Mouse (Mus musculus) megakaryocyte, embryonic 14.5 days (primary cell): ENCODE measurements at regions not wholly inside any gene's neighbourhood (a gene's known extent, or its start where the extent isn't known, plus 50 kb on each side); places are given as distances from the start of the nearest gene placed in this dataset.

ENCODE experiments used
- H3K27me3 ChIP-seq: replicated peaks from 2 replicates; pipeline ENCODE3; 2012; ENCODE audit warnings: inconsistent platforms
- H3K36me3 ChIP-seq: replicated peaks from 2 replicates; pipeline ENCODE3; 2012; ENCODE audit warnings: low read length, inconsistent platforms, mixed read lengths
- H3K4me1 ChIP-seq: 2 replicates; pipeline ENCODE4 v1.6.1; 2012; ENCODE audit warnings: inconsistent platforms
- H3K4me3 ChIP-seq: replicated peaks from 2 replicates; pipeline ENCODE3; 2012; ENCODE audit warnings: moderate library complexity, mild to moderate bottlenecking, inconsistent platforms
- H3K9me3 ChIP-seq: 2 replicates; pipeline ENCODE4 v1.6.1; 2012; ENCODE audit warnings: inconsistent platforms
- FLI1 ChIP-seq: IDR thresholded peaks from 2 replicates; pipeline ENCODE4 v1.6.1; 2012; ENCODE audit warnings: low read length, inconsistent platforms, mixed read lengths
- GATA1 ChIP-seq: IDR thresholded peaks from 3 replicates; pipeline ENCODE4 v1.6.1; 2012; ENCODE audit warnings: mixed read lengths, low read length, inconsistent platforms, borderline replicate concordance

GRCm38 (mm10) chr3:139885942-139886860, 680.7 kb downstream of the Stpg2 start:
- no peaks in the 10 kb centered on the region for H3K36me3 ChIP-seq
- H3K27me3 ChIP-seq, result no peaks in the 10 kb centered on the region
- TF ChIP-seq GATA1 (no peak), FLI1 (no peak)
- 0 out of 2 replicates have a peak, but pooled peaks cover 4% of the 10 kb centered on the region for H3K4me1 ChIP-seq
- no peaks in the 10 kb centered on the region for H3K9me3 ChIP-seq
- no peak overlapping the region for H3K4me3 ChIP-seq

GRCm38 (mm10) chr3:139887265-139887664, 681.8 kb downstream of the Stpg2 start:
- no peak for TF ChIP-seq FLI1
- H3K4me1 ChIP-seq, result 0 out of 2 replicates have a peak, but pooled peaks cover 4% of the 10 kb centered on the region

GRCm38 (mm10) chr3:139888537-139888936, 683.0 kb downstream of the Stpg2 start:
- no peak for TF ChIP-seq GATA1
- TF ChIP-seq FLI1, result no peak
- Histone ChIP-seq H3K36me3 (no peaks in the 10 kb centered on the region), H3K27me3 (no peaks in the 10 kb centered on the region), H3K4me1 (0 out of 2 replicates have a peak, but pooled peaks cover 4% of the 10 kb centered on the region), H3K4me3 (no peak overlapping the region), H3K9me3 (no peaks in the 10 kb centered on the region)

More at GRCm38 (mm10) chr3:139887265-139887664, 681.8 kb downstream of the Stpg2 start:
- Histone ChIP-seq H3K4me3 (no peak overlapping the region), H3K27me3 (no peaks in the 10 kb centered on the region), H3K36me3 (no peaks in the 10 kb centered on the region), H3K9me3 (no peaks in the 10 kb centered on the region)

- 0 out of 2 replicates have a peak, but pooled peaks cover 4% of the 10 kb centered on the region for H3K4me1 ChIP-seq
- H3K36me3 ChIP-seq, result no peaks in the 10 kb centered on the region
- H3K9me3 ChIP-seq, result no peaks in the 10 kb centered on the region
- H3K27me3 ChIP-seq, result no peaks in the 10 kb centered on the region
- H3K4me3 ChIP-seq, result no peak overlapping the region
- TF ChIP-seq FLI1 (no peak), GATA1 (no peak)
These were observed 684.7 kb downstream of the Stpg2 start for GRCm38 (mm10) chr3:139890186-139890585.

GRCm38 (mm10) chr3:139897894-139898293, 692.4 kb downstream of the Stpg2 start:
- H3K4me1 ChIP-seq, result no peaks in the 10 kb centered on the region
- H3K4me3 ChIP-seq, result no peak overlapping the region
- TF ChIP-seq GATA1 (no peak), FLI1 (no peak)
- H3K36me3 ChIP-seq, result no peaks in the 10 kb centered on the region
- no peaks in the 10 kb centered on the region for H3K27me3 ChIP-seq
- peaks cover 2% of the 10 kb centered on the region; the same call in 1 of the 2 replicates for H3K9me3 ChIP-seq

GRCm38 (mm10) chr3:139899213-139899612, 693.7 kb downstream of the Stpg2 start:
- H3K4me1 ChIP-seq, result no peaks in the 10 kb centered on the region
- no peaks in the 10 kb centered on the region for H3K36me3 ChIP-seq
- TF ChIP-seq GATA1 (no peak), FLI1 (no peak)
- H3K9me3 ChIP-seq, result peaks cover 2% of the 10 kb centered on the region; the same call in 1 of the 2 replicates
- no peak overlapping the region for H3K4me3 ChIP-seq
- H3K27me3 ChIP-seq, result no peaks in the 10 kb centered on the region

GRCm38 (mm10) chr3:139913639-139914330, 708.3 kb downstream of the Stpg2 start:
- TF ChIP-seq FLI1, result no peak
- Histone ChIP-seq H3K9me3 (no peaks in the 10 kb centered on the region), H3K4me1 (peaks cover 5% of the 10 kb centered on the region), H3K36me3 (no peaks in the 10 kb centered on the region), H3K4me3 (no peak overlapping the region), H3K27me3 (no peaks in the 10 kb centered on the region)

GRCm38 (mm10) chr3:139922267-139922666, 716.8 kb downstream of the Stpg2 start:
- H3K9me3 ChIP-seq, result peaks cover 3% of the 10 kb centered on the region; the same call in 1 of the 2 replicates
- TF ChIP-seq FLI1 (no peak), GATA1 (no peak)
- H3K4me3 ChIP-seq, result no peak overlapping the region
- H3K27me3 ChIP-seq, result no peaks in the 10 kb centered on the region
- no peaks in the 10 kb centered on the region for H3K4me1 ChIP-seq
- H3K36me3 ChIP-seq, result no peaks in the 10 kb centered on the region

GRCm38 (mm10) chr3:139933039-139933438, 727.5 kb downstream of the Stpg2 start:
- Histone ChIP-seq H3K36me3 (no peaks in the 10 kb centered on the region), H3K27me3 (no peaks in the 10 kb centered on the region), H3K4me3 (no peak overlapping the region), H3K9me3 (peaks cover 7% of the 10 kb centered on the region; the same call in 1 of the 2 replicates), H3K4me1 (no peaks in the 10 kb centered on the region)
- TF ChIP-seq FLI1 (no peak), GATA1 (no peak)

GRCm38 (mm10) chr3:139946209-139946608, 740.7 kb downstream of the Stpg2 start:
- TF ChIP-seq GATA1 (no peak), FLI1 (no peak)
- Histone ChIP-seq H3K9me3 (no peaks in the 10 kb centered on the region), H3K36me3 (no peaks in the 10 kb centered on the region)

More at GRCm38 (mm10) chr3:139946209-139946608, 740.7 kb downstream of the Stpg2 start:
- Histone ChIP-seq H3K4me3 (no peak overlapping the region), H3K4me1 (no peaks in the 10 kb centered on the region), H3K27me3 (no peaks in the 10 kb centered on the region)
